Mouse (Mus musculus) kidney, postnatal 0 days (tissue): ENCODE measurements around the gene Fgfr3. TPM values are rescaled to one million over a fixed set of nuclear protein-coding genes. Genes with fewer than 3 reads are reported as not detected.

Experiments
- ATAC-seq: fragments of 200-750 bp; cut with Nextera tagmentation; replicated peaks from 2 replicates; pipeline ENCODE4 v1.8.0; 2017; ENCODE audit warnings: low read depth, moderate number of reproducible peaks, moderate TSS enrichment, moderate library complexity; ENCODE audit not compliant: low FRiP score
- DNase-seq: peaks from one replicate; pipeline ENCODE4 v3.0.0-alpha.2; 2016; ENCODE audit warnings: low spot score
- H3K27ac ChIP-seq: fragments of 300-500 bp; sonication (generic); 2 replicates; pipeline ENCODE4 v1.5.1; 2014; ENCODE audit warnings: mild to moderate bottlenecking
- H3K27me3 ChIP-seq: fragments of 300-500 bp; sonication (generic); 2 replicates; pipeline ENCODE4 v1.6.1; 2014; ENCODE audit warnings: low read length, mixed read lengths; ENCODE audit not compliant: insufficient read depth
- H3K36me3 ChIP-seq: fragments of 300-500 bp; sonication (generic); 2 replicates; pipeline ENCODE4 v1.6.1; 2014; ENCODE audit warnings: low read length, mixed read lengths; ENCODE audit not compliant: insufficient read depth
- H3K4me1 ChIP-seq: fragments of 300-500 bp; sonication (generic); replicated peaks from 2 replicates; pipeline ENCODE4 v1.6.1; 2014; ENCODE audit warnings: antibody characterized with exemption, low read length, mixed read lengths; ENCODE audit not compliant: insufficient read depth
- H3K4me2 ChIP-seq: fragments of 300-500 bp; sonication (generic); 2 replicates; pipeline ENCODE4 v1.6.1; 2014; ENCODE audit warnings: mild to moderate bottlenecking, low read length, moderate library complexity, mixed read lengths
- H3K4me3 ChIP-seq: fragments of 300-500 bp; sonication (generic); replicated peaks from 2 replicates; pipeline ENCODE4 v1.5.1; 2014; ENCODE audit warnings: low read depth, low read length
- H3K9ac ChIP-seq: fragments of 300-500 bp; sonication (generic); 2 replicates; pipeline ENCODE4 v1.6.1; 2014; ENCODE audit warnings: low read depth, low read length
- H3K9me3 ChIP-seq: fragments of 300-500 bp; sonication (generic); replicated peaks from 2 replicates; pipeline ENCODE4 v1.6.1; 2016; ENCODE audit warnings: low read length, inconsistent platforms, mixed read lengths
- CTCF ChIP-seq: IDR thresholded peaks from 2 replicates; pipeline ENCODE4 v1.5.1; 2016; ENCODE audit warnings: antibody characterized with exemption, low read depth, mild to moderate bottlenecking, moderate library complexity
- WGBS: fragments of 180-500 bp; shearing (Covaris S2); extraction: QIAGEN DNeasy Blood & Tissue Kit; methylation state at CpG from one replicate; pipeline ENCODE4 v1.1.7; 2014; 5-methylcytosine and 5-hydroxymethylcytosine counted together
- polyA plus RNA-seq: library from polyadenylated mRNA; unstranded; fragments of >200 nt; fragmentation: Nextera tagmentation; extraction: Ambion mirVana; gene quantifications from 2 replicates; pipeline ENCODE4 v1.2.1, GENCODE M21; 2015

Fgfr3 gene
- polyA plus RNA-seq, 1 experiment from 2014 or later = 15.0 TPM

- WGBS = 68% methylated on average over 4 of the region's 4 CpGs
- H3K4me3 ChIP-seq = no peak overlapping the region
- ATAC-seq (no peak), DNase-seq (no peak)
- H3K4me1 ChIP-seq = no peaks in the 10 kb centered on the region
- H3K27me3 ChIP-seq = no peaks in the 10 kb centered on the region
- TF ChIP-seq CTCF = no peak
- H3K9me3 ChIP-seq = no peaks in the 10 kb centered on the region
- H3K9ac ChIP-seq = no peak overlapping the region
- H3K4me2 ChIP-seq = no peak overlapping the region
- H3K36me3 ChIP-seq = no peaks in the 10 kb centered on the region
- H3K27ac ChIP-seq = no peak overlapping the region
Observed at GRCm38 (mm10) chr5:33682963-33683362, 38.5 kb upstream of the Fgfr3 start.

- TF ChIP-seq CTCF = peak; percentile 87
- Histone ChIP-seq H3K4me3 (no peak overlapping the region), H3K36me3 (no peaks in the 10 kb centered on the region), H3K4me1 (peaks cover 8% of the 10 kb centered on the region; the same call in 1 of the 2 replicates), H3K9me3 (no peaks in the 10 kb centered on the region), H3K27ac (no peak overlapping the region), H3K9ac (no peak overlapping the region), H3K4me2 (no peak overlapping the region), H3K27me3 (no peaks in the 10 kb centered on the region)
- 44% methylated on average over 7 of the region's 7 CpGs for WGBS
- peak; percentile 40; the same call in 1 of the 2 replicates for ATAC-seq
- peak; percentile 88 for DNase-seq
Observed at GRCm38 (mm10) chr5:33683897-33684652, 37.4 kb upstream of the Fgfr3 start.

DNA sequence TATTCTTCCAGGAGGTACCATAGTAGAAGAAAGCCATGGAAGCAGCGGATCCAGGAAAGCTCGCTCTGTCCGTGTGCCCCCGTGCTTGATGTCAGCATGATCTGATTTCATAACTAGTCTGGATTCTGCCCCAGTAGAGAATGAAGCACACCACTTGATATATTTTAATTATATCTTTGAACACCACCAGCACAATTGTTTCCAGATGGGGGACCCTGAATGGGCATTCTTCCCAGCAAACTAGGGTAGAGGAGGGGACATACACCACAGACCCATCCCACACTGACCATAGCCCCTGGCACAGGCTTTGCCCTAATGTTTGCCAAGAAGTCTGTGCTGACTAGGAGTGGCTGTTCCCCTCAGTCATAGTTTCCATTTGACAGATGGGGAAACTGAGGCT, 36.5 kb upstream of the Fgfr3 start:
- H3K4me2 ChIP-seq = no peak overlapping the region
- WGBS = 99% methylated on average over 4 of the region's 4 CpGs
- H3K9ac ChIP-seq = no peak overlapping the region
- no peaks in the 10 kb centered on the region for H3K27me3 ChIP-seq
- H3K4me3 ChIP-seq = no peak overlapping the region
- no peaks in the 10 kb centered on the region for H3K36me3 ChIP-seq
- no peak for TF ChIP-seq CTCF
- DNase-seq (no peak), ATAC-seq (no peak)
- H3K4me1 ChIP-seq = peaks cover 8% of the 10 kb centered on the region; the same call in 1 of the 2 replicates
- no peak overlapping the region for H3K27ac ChIP-seq
- no peaks in the 10 kb centered on the region for H3K9me3 ChIP-seq

DNA sequence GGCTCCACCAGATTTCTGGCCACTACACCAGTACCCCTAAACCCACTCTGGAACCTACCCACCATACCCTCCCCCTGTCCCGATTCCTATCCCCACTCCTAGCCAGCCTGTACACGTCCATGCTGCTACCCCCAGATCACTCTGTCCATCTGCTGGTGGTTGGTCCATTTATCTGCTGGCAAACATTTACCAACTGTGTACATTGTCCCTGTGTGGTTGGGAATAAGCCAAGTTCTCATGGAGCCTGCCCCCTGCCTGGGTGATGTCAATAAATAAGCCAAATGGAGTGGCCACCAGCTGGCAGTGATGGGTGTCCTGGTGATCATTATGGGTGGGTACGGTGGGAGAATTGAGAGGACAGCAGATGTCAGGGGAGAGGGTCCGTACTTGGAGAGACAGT, 34.3 kb upstream of the Fgfr3 start:
- Histone ChIP-seq H3K9me3 (no peaks in the 10 kb centered on the region), H3K36me3 (no peaks in the 10 kb centered on the region), H3K27ac (no peak overlapping the region), H3K27me3 (no peaks in the 10 kb centered on the region), H3K4me3 (no peak overlapping the region), H3K4me2 (no peak overlapping the region), H3K9ac (no peak overlapping the region), H3K4me1 (peaks cover 15% of the 10 kb centered on the region)
- ATAC-seq (0 out of 2 replicates have a peak, but pooled peaks have one; percentile 30), DNase-seq (no peak)
- peak; percentile 13; the same call in 1 of the 2 replicates for TF ChIP-seq CTCF
- WGBS = 73% methylated on average over 4 of the region's 4 CpGs

DNA sequence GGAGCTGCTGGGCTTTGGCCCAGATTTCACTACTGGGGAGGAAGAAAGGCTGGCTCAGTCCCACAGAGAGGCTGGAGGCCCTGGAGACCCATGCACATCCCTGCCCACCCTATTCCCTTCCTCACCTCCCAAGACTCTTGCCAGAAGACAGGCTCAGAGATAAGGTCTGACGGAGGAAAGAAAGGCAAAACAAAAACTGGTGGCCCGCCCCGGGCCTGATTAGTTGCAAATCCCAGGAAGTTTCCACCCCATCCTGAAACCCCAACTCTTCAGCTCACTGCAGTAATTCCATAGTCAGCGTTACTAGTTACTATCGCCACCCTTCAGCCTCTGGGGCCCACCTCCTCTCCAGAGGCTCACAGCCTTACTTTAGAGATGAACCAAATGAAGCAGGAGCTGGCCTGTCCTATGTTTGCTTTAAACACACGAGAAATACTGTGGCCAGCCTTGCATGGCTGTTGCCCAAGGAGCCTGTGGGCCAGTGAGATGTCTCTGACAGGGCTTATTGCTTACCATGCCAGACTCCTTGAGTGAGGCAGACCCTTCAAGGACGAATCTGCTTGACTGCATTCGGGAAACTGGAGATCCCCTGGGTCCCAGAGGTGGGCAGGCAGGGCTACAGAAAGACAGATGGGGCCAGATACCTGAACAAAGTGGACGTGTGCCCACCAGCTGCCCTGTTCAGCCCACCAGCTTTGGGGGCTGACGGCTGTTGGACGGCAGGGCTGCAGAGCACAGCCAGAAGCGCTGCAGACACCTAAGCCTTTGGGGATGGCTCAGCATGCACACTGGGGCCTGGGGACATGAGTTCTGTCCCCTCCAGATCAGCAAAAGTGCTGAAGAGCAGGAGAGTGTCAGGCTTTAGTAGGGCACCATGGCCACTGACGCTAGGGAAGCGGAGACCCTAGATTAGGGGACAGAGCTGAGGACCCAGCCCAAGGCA, 32.9 kb upstream of the Fgfr3 start:
- no peak for TF ChIP-seq CTCF
- DNase-seq = no peak
- H3K9ac ChIP-seq = no peak overlapping the region

GRCm38 (mm10) chr5:33689221-33689844, 32.1 kb upstream of the Fgfr3 start:
- Histone ChIP-seq H3K9ac (no peak overlapping the region), H3K4me1 (peaks cover 23% of the 10 kb centered on the region), H3K27ac (peak overlapping the region; percentile 62; the same call in 1 of the 2 replicates), H3K4me3 (no peak overlapping the region), H3K4me2 (no peak overlapping the region), H3K9me3 (no peaks in the 10 kb centered on the region), H3K36me3 (no peaks in the 10 kb centered on the region), H3K27me3 (no peaks in the 10 kb centered on the region)
- DNase-seq = peak; percentile 20
- peak; percentile 58 for ATAC-seq
- TF ChIP-seq CTCF = no peak
- 43% methylated on average over 20 of the region's 20 CpGs for WGBS

More for the DNA sequence above, 32.9 kb upstream of the Fgfr3 start:
- Histone ChIP-seq H3K4me2 (no peak overlapping the region), H3K4me3 (no peak overlapping the region), H3K9me3 (no peaks in the 10 kb centered on the region), H3K27ac (peak overlapping the region; percentile 62; the same call in 1 of the 2 replicates), H3K27me3 (no peaks in the 10 kb centered on the region), H3K4me1 (peaks cover 23% of the 10 kb centered on the region), H3K36me3 (no peaks in the 10 kb centered on the region)
- WGBS = 62% methylated on average over 14 of the region's 14 CpGs
- no peak for ATAC-seq
